Comparison of ENCODE assay signal across 16 mouse cellular contexts in genomic region chr2:85277433-85277832, GRCm38 (mm10).
"Had no signal": no experiment of that assay in that cellular context is flagged by ENCODE, and none has a peak within 500 bp of the region (broad histone marks: within the 10 kb centered on the region; RNA-seq: fewer than 3 reads in every experiment).

No protein-coding gene starts in this region.

- DNase-seq: retina, postnatal 1 day; right cerebral cortex, adult 18-20 months; right cerebral cortex, postnatal 14 days; right cerebral cortex, postnatal 25 days; right cerebral cortex, postnatal 4 days; spleen, adult 18-20 months; thymus, adult 18-20 months; thymus, adult 2 months; thymus, postnatal 14 days; thymus, postnatal 25 days; thymus, postnatal 36 days; thymus, postnatal 4 days had no signal

- H3K4me3 ChIP-seq: neural tube, embryonic 13.5 days; neural tube, embryonic 15.5 days; stomach, embryonic 15.5 days had no signal

- H3K27ac ChIP-seq: neural tube, embryonic 13.5 days; neural tube, embryonic 15.5 days; stomach, embryonic 15.5 days; stomach, postnatal 0 days had no signal
